Comparison of ENCODE assay signal across 15 mouse cellular contexts in the genomic region with DNA sequence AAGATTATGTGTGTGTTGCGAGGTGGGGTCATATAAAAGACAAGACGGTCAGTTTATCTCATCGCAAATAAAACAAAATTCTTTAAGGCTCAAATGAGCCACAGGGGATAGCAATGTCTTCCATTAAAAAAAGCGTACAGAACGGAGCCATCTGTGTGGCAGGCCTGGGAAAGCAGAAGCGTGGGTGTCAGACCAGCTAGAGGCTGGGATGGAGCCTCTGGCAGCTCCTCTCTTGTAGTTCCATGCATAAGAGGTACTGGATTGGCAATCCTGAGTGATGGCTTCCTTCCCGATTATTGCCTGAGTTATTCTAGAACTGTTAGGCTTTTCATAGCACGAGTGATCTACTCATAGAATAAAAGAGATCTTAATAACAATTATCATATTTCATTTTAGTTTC.
DNase-seq lines count a peak whose midpoint lies in the region; ATAC-seq and TF ChIP-seq lines count a peak whose summit lies in the region.
"Had no signal": no experiment of that assay in that cellular context is flagged by ENCODE, and none has a peak within 500 bp of the region (broad histone marks: within the 10 kb centered on the region; RNA-seq: fewer than 3 reads in every experiment).

No protein-coding gene starts in this region.

- H3K9me3 ChIP-seq in stomach, postnatal 0 days (ENCODE audit: control insufficient read depth, low read length) = no peaks in the 10 kb centered on the region
- no peaks in the 10 kb centered on the region for H3K9me3 ChIP-seq in hindbrain, embryonic 11.5 days (ENCODE audit: control insufficient read depth, low read length)
- H3K9me3 ChIP-seq: embryonic facial prominence, embryonic 13.5 days; forebrain, embryonic 15.5 days; limb, embryonic 12.5 days had no signal

- H3K27ac ChIP-seq in stomach, postnatal 0 days (replicated peaks) = no peak overlapping the region
- no peak overlapping the region for H3K27ac ChIP-seq in hindbrain, embryonic 11.5 days (ENCODE audit: low read depth, low read length)
- H3K27ac ChIP-seq: embryonic facial prominence, embryonic 13.5 days; forebrain, embryonic 15.5 days; hindbrain, embryonic 12.5 days; limb, embryonic 12.5 days had no signal

- no peak overlapping the region for H3K4me2 ChIP-seq in stomach, postnatal 0 days (replicated peaks; ENCODE audit: low read depth)
- H3K4me2 ChIP-seq in hindbrain, embryonic 11.5 days (replicated peaks; ENCODE audit: low read depth, low read length) = no peak overlapping the region
- H3K4me2 ChIP-seq: embryonic facial prominence, embryonic 13.5 days; forebrain, embryonic 15.5 days; heart, embryonic 11.5 days; hindbrain, embryonic 12.5 days; limb, embryonic 12.5 days had no signal

- WGBS in stomach, postnatal 0 days = 68% methylated on average over 8 of the region's 8 CpGs
- WGBS in hindbrain, embryonic 11.5 days = 92% methylated on average over 8 of the region's 8 CpGs

- no peak for ATAC-seq in stomach, postnatal 0 days (ENCODE audit: low FRiP score, low TSS enrichment)
- ATAC-seq in hindbrain, embryonic 11.5 days (ENCODE audit: low FRiP score) = no peak
- ATAC-seq: forebrain, embryonic 15.5 days had no signal

- TF ChIP-seq CTCF in stomach, postnatal 0 days (IDR thresholded peaks at IDR 0.05; ENCODE audit: low read depth) = no peak

- no peaks in the 10 kb centered on the region for H3K36me3 ChIP-seq in stomach, postnatal 0 days (ENCODE audit: control insufficient read depth, insufficient read depth, low read length)
- H3K36me3 ChIP-seq in hindbrain, embryonic 11.5 days (ENCODE audit: control insufficient read depth, insufficient read depth, low read length) = no peaks in the 10 kb centered on the region
- H3K36me3 ChIP-seq: embryonic facial prominence, embryonic 13.5 days; forebrain, embryonic 15.5 days; hindbrain, embryonic 12.5 days; limb, embryonic 12.5 days had no signal

- peak; percentile 23 for DNase-seq in left cerebral cortex, adult 11 months (ENCODE audit: low spot score)
- DNase-seq in left cerebral cortex, postnatal 4 days = no peak
- peak; percentile 71 for DNase-seq in layer of hippocampus, adult 11-12 months (ENCODE audit: low spot score)
- DNase-seq in left cerebral cortex, adult 9 months (ENCODE audit: low spot score in 2 of 2) = peak; percentile 22 to 72
- DNase-seq in telencephalon, adult 2 months (ENCODE audit: low read depth, low spot score) = peak; percentile 76
- no peak for DNase-seq in stomach, postnatal 0 days (ENCODE audit: low spot score)
- DNase-seq in embryo, embryonic 10 days (ENCODE audit: low spot score) = no peak
- DNase-seq in hindbrain, embryonic 11.5 days (ENCODE audit: low spot score) = no peak
- DNase-seq: lung, adult 2 months; thymus, postnatal 25 days had no signal

- no peak overlapping the region for H3K4me3 ChIP-seq in stomach, postnatal 0 days (ENCODE audit: low read depth, low read length)
- no peak overlapping the region for H3K4me3 ChIP-seq in hindbrain, embryonic 11.5 days (ENCODE audit: low read depth, low read length)
- H3K4me3 ChIP-seq: embryonic facial prominence, embryonic 13.5 days; forebrain, embryonic 15.5 days; hindbrain, embryonic 12.5 days; limb, embryonic 12.5 days had no signal

- no peak overlapping the region for H3K9ac ChIP-seq in stomach, postnatal 0 days (ENCODE audit: low read length)
- no peak overlapping the region for H3K9ac ChIP-seq in hindbrain, embryonic 11.5 days (ENCODE audit: low read depth, low read length)
- H3K9ac ChIP-seq: embryonic facial prominence, embryonic 13.5 days; forebrain, embryonic 15.5 days; hindbrain, embryonic 12.5 days; limb, embryonic 12.5 days had no signal

- TF ChIP-seq EP300 in stomach, postnatal 0 days (optimal IDR thresholded peaks at IDR 0.05) = no peak

- H3K27me3 ChIP-seq in stomach, postnatal 0 days (ENCODE audit: control insufficient read depth, insufficient read depth, low read length) = no peaks in the 10 kb centered on the region
- no peaks in the 10 kb centered on the region for H3K27me3 ChIP-seq in hindbrain, embryonic 11.5 days (ENCODE audit: control insufficient read depth, insufficient read depth, low read length)
- H3K27me3 ChIP-seq: embryonic facial prominence, embryonic 13.5 days; forebrain, embryonic 15.5 days; hindbrain, embryonic 12.5 days; limb, embryonic 12.5 days had no signal

- intact Hi-C loops in left cerebral cortex, postnatal 4 days (cut with DNase I) = loop anchor here (10.0 kb wide), 1 partner anchor 201 kb away; no protein-coding TSS in a partner anchor

- H3K4me1 ChIP-seq in stomach, postnatal 0 days (replicated peaks; ENCODE audit: control insufficient read depth, insufficient read depth) = no peaks in the 10 kb centered on the region
- no peaks in the 10 kb centered on the region for H3K4me1 ChIP-seq in hindbrain, embryonic 11.5 days (replicated peaks; ENCODE audit: control insufficient read depth, insufficient read depth, low read length)
- H3K4me1 ChIP-seq: embryonic facial prominence, embryonic 13.5 days; forebrain, embryonic 15.5 days; hindbrain, embryonic 12.5 days; limb, embryonic 12.5 days had no signal

Comparison
In these comparisons a context has a peak if more than half of its experiments do, and no peak if none do; other contexts are left out.
1. DNase-seq: peak in left cerebral cortex, adult 11 months (single experiment), layer of hippocampus, adult 11-12 months (single experiment), left cerebral cortex, adult 9 months (2 of 2) and telencephalon, adult 2 months (single experiment); none in left cerebral cortex, postnatal 4 days (single experiment), stomach, postnatal 0 days (single experiment), embryo, embryonic 10 days (single experiment) and hindbrain, embryonic 11.5 days (single experiment).